Mouse (Mus musculus) ES-Bruce4 (cell line): ENCODE results near the gene Trank1.

Experiments
- CTCF ChIP-seq: IDR thresholded peaks from one replicate; pipeline ENCODE4 v1.8.1; 2011; ENCODE audit warnings: low read depth, low read length
- POLR2A ChIP-seq: IDR thresholded peaks from one replicate; pipeline ENCODE4 v1.8.1; 2011; ENCODE audit warnings: low read length; ENCODE audit not compliant: insufficient read depth

DNA sequence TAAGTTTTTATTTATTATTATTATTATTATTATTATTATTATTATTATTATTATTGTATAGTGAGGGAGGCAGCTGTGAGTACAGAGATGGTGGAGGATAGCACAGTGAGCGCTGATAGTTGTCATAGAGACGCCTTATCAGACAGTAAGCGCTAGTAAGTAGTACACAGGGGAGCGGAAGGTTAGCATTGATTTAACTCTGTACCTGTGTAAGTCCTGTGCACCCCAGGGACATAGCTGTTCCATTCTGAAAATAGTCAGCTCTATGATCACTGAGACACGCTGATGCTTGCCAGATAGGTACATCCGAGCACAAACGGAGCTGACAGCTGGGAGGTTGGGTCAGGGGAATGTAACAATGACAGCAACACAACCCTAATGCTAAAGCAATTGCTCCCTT is 39.7 kb downstream of the Trank1 start:
- TF ChIP-seq CTCF (no peak), POLR2A (no peak)
